Mouse (Mus musculus) central nervous system, embryonic 11.5 days (tissue): ENCODE results near the gene Ang2. TPM values are rescaled to one million over a fixed set of nuclear protein-coding genes. Genes with fewer than 3 reads are reported as not detected.

Experiments used
- polyA plus RNA-seq: library from polyadenylated mRNA; depleted of rRNA; stranded (reverse); fragments of >200 nt; gene quantifications from 2 replicates; pipeline ENCODE4 v1.2.3, GENCODE M21; 2012; rRNA removed

Gene Ang2
- not detected in 2 replicates for polyA plus RNA-seq

DNA sequence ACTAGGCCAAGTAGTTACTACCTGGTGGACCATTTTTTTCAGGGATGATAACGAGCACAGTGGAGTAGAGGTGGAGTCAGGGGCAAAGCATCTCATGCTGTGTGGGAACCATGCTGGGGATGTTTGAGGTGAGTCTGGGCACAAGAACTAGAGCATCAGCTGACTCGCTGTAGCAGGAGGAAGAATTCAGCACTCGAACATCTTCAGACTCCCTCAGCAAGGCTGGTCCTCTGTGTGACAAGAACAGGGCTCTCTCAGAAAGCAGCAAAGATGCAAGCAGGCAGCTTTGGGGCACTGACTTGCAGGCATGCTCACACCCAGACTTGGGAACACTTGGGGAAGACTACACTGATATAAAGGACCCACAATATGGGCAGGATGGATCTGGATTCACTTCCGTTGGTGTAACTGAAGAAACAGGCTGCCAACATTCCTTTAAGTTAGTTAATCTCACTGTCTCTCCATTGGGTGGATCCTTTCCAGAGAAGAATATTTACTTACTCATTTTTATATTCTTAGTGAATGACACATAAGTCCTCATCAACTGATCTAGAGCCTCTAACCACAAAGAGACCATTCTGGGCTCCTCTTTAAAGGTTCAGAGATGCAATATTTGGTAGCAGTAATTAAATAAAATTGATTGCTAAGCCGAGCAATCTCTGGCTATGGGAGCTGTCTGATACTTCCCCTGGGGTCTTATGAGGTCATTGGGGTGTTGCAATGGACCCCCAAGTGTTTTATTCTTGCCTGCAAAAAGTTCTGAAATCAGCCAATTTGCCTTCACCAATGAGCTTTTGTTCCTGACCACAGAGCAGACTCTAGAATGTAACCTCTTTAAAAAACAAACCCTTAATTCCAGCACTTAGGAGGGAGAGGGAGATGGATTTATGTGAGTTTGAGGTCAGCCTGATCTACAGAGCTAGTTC, at the start of gene Ang2:
Gene Ang2, minus strand, starts transcription at position 51 of the 926 bp plus-strand sequence.

DNA sequence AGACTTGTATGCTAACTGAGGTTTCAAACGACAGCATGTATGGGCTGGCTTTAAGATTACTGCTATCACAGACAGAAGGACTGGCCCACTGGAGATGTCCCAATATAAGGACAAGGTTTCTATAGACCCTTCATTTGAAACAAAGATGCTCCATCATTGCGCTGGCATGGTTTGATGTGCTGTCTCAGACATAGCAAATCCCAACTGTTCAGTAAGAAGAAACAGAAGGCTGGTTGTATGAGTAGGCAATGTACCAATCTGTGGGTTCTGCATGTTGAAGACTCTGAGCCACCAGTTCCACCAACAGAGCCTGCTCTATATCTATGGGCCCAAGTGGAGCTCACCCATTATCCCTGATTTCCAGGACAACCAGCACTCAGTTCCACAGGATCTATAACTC, 4.2 kb upstream of the Ang2 start, which contains the start of gene Ear14:
Gene Ear14, plus strand, starts transcription at position 277 of the 400 bp plus-strand sequence.

DNA sequence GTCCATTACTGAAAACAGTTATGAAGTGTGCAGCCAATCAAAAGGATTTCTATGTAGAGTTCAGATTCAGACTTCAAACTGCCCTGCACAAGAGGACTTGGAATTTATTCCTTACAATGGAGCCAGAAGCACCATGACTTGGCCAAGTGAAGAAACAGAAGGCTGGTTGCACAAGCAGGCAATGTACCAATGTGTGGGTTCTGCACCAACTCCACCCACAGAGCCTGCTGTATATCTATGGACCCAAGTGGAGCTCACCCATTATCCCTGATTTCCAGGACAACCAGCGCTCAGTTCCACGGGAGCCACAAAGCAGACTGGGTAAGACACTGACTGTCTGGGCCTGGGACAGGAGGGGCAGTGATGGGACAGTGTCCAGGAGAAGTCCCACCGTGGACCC, 37.0 kb downstream of the Ang2 start, which contains the start of gene Rnase2b:
Gene Rnase2b, plus strand, starts transcription at position 285 of the 400 bp plus-strand sequence.

DNA sequence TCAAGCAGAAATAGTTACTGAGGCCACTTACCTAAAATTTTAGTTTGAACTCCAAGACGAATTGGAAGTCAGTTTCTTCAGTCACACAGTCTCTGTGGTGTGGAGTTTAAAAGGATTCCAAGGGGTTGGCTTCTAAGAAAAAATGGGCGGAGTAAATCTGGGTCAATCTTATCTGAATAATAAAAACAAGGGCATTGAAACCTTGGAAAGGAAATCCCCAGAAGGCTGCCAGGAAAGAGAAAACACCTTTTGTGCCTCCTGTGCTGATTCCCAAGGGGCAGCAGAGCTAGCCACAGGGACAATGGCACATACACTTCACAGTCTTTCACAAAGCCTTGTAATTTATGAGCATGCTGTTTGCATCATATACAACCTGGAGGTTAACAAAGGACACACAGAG, 52.3 kb downstream of the Ang2 start, which contains the start of gene Rnase1:
Gene Rnase1, minus strand, starts transcription at position 101 of the 400 bp plus-strand sequence.

Other genes with a start within 250 kb of the Ang2 start
- 0.55 and 0.57 TPM in 2 replicates for gene Pnp2, start 243.2 kb downstream of the Ang2 start, polyA plus RNA-seq
- 0.04 TPM in 1 of 2 replicates, not detected in the other for gene Rnase10, start 191.4 kb downstream of the Ang2 start, polyA plus RNA-seq
- gene Rnase9, start 157.3 kb downstream of the Ang2 start, polyA plus RNA-seq = not detected in 2 replicates
- not detected in 2 replicates for gene Rnase11, start 149.0 kb downstream of the Ang2 start, polyA plus RNA-seq
- 0.14 and 0.47 TPM in 2 replicates for gene Rnase12, start 141.5 kb downstream of the Ang2 start, polyA plus RNA-seq
- gene Olfr750, start 124.7 kb downstream of the Ang2 start, polyA plus RNA-seq = not detected in 2 replicates
- gene Rnase4, start 108.1 kb downstream of the Ang2 start, polyA plus RNA-seq = 8.4 and 16.1 TPM in 2 replicates
- gene Ang, start 108.0 kb downstream of the Ang2 start, polyA plus RNA-seq = 4.2 and 5.2 TPM in 2 replicates
- gene Eddm3b, start 84.7 kb downstream of the Ang2 start, polyA plus RNA-seq = 0.04 TPM in 1 of 2 replicates, not detected in the other
- gene Rnase6, start 75.2 kb downstream of the Ang2 start, polyA plus RNA-seq = 0.16 and 0.19 TPM in 2 replicates
- gene Rnase1, start 52.4 kb downstream of the Ang2 start, polyA plus RNA-seq = 0.05 and 0.10 TPM in 2 replicates
- gene Rnase2b, start 36.9 kb downstream of the Ang2 start, polyA plus RNA-seq = not detected in 2 replicates
- not detected in 2 replicates for gene Ear14, start 4.2 kb upstream of the Ang2 start, polyA plus RNA-seq
- gene Rnase2a, start 57.0 kb upstream of the Ang2 start, polyA plus RNA-seq = not detected in 2 replicates
- not detected in 2 replicates for gene Gm7247, start 162.6 kb upstream of the Ang2 start, polyA plus RNA-seq
- gene Vmn2r88, start 211.7 kb upstream of the Ang2 start, polyA plus RNA-seq = not detected in 2 replicates